Mouse (Mus musculus) T-helper 17 cell (primary cell): ENCODE results near the gene Ndufa13.

ENCODE experiments used
- in situ Hi-C, 2 experiments: fragments of 300-600 bp; cut with MboI, MseI; formaldehyde crosslinking; loops; 1 replicate in 1 of 2; 2 replicates in 1 of 2; pipeline ENCODE4 v1.15.1; 2025; ENCODE audit warnings: high pct_unique_total_duplicates in 2 of 2

Gene Ndufa13

GRCm38 (mm10) chr8:69881261-69881865 is 21.0 kb downstream of the Ndufa13 start:
- in situ Hi-C loops = no loop called here

- in situ Hi-C loops = no loop called here
Measured at GRCm38 (mm10) chr8:69880841-69881240, 21.5 kb downstream of the Ndufa13 start.

GRCm38 (mm10) chr8:69879678-69880077 is 22.7 kb downstream of the Ndufa13 start:
- in situ Hi-C loops = no loop called here

- in situ Hi-C loops = no loop called here
Measured at GRCm38 (mm10) chr8:69877992-69878391, 24.4 kb downstream of the Ndufa13 start.

- in situ Hi-C loops = no loop called here
Measured at GRCm38 (mm10) chr8:69877396-69877795, 25.0 kb downstream of the Ndufa13 start.

- in situ Hi-C loops = no loop called here
Measured at GRCm38 (mm10) chr8:69876967-69877366, 25.4 kb downstream of the Ndufa13 start.

- in situ Hi-C loops = no loop called here
Measured at GRCm38 (mm10) chr8:69876097-69876496, 26.3 kb downstream of the Ndufa13 start.

- in situ Hi-C loops = no loop called here
Measured at GRCm38 (mm10) chr8:69874654-69875053, 27.7 kb downstream of the Ndufa13 start.

- in situ Hi-C loops = no loop called here
Measured at GRCm38 (mm10) chr8:69874155-69874554, 28.2 kb downstream of the Ndufa13 start.

GRCm38 (mm10) chr8:69870907-69871306 is 31.5 kb downstream of the Ndufa13 start:
- in situ Hi-C loops = no loop called here

- in situ Hi-C loops = no loop called here
Measured at GRCm38 (mm10) chr8:69870003-69870765, 32.2 kb downstream of the Ndufa13 start.

- in situ Hi-C loops = loop anchor here in 1 of 2 experiments (10.0 kb wide), 1 partner anchor 1237 kb away; no protein-coding TSS in a partner anchor
Measured at GRCm38 (mm10) chr8:69867696-69868326, 34.5 kb downstream of the Ndufa13 start.

- in situ Hi-C loops = loop anchor here in 1 of 2 experiments (10.0 kb wide), 1 partner anchor 1241 kb away; no protein-coding TSS in a partner anchor
Measured at GRCm38 (mm10) chr8:69864180-69864579, 38.2 kb downstream of the Ndufa13 start.

GRCm38 (mm10) chr8:69863387-69864020 is 38.9 kb downstream of the Ndufa13 start:
- in situ Hi-C loops = loop anchor here in 1 of 2 experiments (10.0 kb wide), 1 partner anchor 1241 kb away; no protein-coding TSS in a partner anchor

GRCm38 (mm10) chr8:69861251-69861650 is 41.1 kb downstream of the Ndufa13 start:
- in situ Hi-C loops = loop anchor here in 1 of 2 experiments (10.0 kb wide), 1 partner anchor 1244 kb away; no protein-coding TSS in a partner anchor

GRCm38 (mm10) chr8:69860807-69861206 is 41.6 kb downstream of the Ndufa13 start:
- in situ Hi-C loops = loop anchor here in 1 of 2 experiments (10.0 kb wide), 1 partner anchor 1244 kb away; no protein-coding TSS in a partner anchor

- in situ Hi-C loops = no loop called here
Measured at GRCm38 (mm10) chr8:69853869-69854268, 48.5 kb downstream of the Ndufa13 start.

- in situ Hi-C loops = no loop called here
Measured at GRCm38 (mm10) chr8:69850926-69851506, 51.3 kb downstream of the Ndufa13 start.

- in situ Hi-C loops = no loop called here
Measured at GRCm38 (mm10) chr8:69849899-69850298, 52.5 kb downstream of the Ndufa13 start.

GRCm38 (mm10) chr8:69848951-69849350 is 53.4 kb downstream of the Ndufa13 start:
- in situ Hi-C loops = no loop called here
